Mouse (Mus musculus): ENCODE data around the gene Syt12. TPM values are rescaled to one million over a fixed set of nuclear protein-coding genes. Genes with fewer than 3 reads are reported as not detected.

Syt12 gene
- total and polyA plus RNA-seq, 2 experiments from 2014 or later, result 2.9 to 13.0 TPM

DNA sequence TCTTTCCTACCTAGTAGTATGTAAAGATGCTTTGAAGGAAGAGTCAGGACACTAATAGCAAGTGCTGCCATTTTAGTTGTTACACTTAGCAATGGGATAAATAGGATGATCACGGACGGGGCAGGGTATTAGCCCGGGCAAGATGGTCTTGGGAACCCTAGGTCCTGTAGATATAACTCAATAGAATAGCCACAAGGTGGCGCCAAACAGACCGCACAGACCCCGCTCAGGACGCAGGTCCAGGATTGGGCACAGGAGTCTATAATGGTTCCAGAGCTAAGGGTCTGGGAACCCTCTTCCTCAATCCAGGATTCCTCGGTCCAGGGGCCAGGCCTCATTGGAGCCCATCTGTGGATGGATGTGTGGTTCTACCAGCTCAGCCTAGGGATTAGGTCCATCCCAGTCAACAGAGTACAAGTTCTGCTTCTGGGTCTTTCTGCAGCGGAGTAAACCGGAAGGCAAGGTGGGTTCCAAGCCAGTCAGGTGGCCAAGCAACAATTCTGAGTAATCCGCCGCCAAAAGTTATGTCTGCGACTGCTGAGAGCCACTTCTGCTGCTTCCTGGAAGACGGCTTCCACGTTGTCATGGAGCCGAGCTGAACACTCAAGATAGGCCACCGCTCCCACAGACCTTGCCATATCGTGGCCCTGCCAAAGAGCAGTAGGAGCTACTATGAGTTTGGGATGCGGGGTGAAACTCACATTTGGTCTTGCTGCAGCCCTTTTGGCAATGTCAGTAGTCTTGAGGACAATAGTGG, 51.5 kb downstream of the Syt12 start:
- no peaks in the 10 kb centered on the region for H3K9me3 ChIP-seq (ENCODE audit: low read length)
- 78% methylated on average over 19 of the region's 19 CpGs for WGBS
- H3K9ac ChIP-seq, result no peak overlapping the region
- DNase-seq (no peak), ATAC-seq (no peak)
- no peak overlapping the region for H3K4me3 ChIP-seq (ENCODE audit: low read depth, low read length)
- H3K27me3 ChIP-seq (ENCODE audit: insufficient read depth, low read length), result no peaks in the 10 kb centered on the region
- H3K27ac ChIP-seq (ENCODE audit: low read depth, low read length), result no peak overlapping the region
- H3K4me2 ChIP-seq (ENCODE audit: low read depth), result no peak overlapping the region
- no peaks in the 10 kb centered on the region for H3K4me1 ChIP-seq (ENCODE audit: insufficient read depth)
- no peaks in the 10 kb centered on the region for H3K36me3 ChIP-seq (ENCODE audit: insufficient read depth)
- TF ChIP-seq CTCF (IDR thresholded peaks at IDR 0.05; ENCODE audit: low read depth), result peak; percentile 42; the same call in 1 of the 2 replicates

DNA sequence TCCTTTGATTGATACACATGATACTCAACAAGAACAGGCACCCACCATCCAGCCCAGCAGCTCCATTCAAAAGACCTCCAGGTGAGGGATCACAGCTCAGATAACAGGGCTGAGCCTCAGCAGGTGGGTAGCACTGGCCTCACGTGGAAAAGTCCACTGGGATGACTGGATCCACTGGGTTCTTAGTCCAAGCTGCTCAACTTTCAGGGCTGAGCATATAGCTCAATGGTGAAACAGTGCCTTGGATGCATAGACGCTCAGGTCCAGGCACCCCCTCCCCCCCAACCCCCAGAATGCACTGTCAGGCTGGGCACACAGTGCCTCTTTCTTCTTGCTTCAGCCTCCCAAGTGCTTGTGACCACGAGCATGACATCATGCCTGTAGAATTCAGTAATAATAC, 54.2 kb downstream of the Syt12 start:
- Histone ChIP-seq H3K9me3 (ENCODE audit: low read length) (no peaks in the 10 kb centered on the region), H3K4me2 (ENCODE audit: low read depth) (no peak overlapping the region), H3K27me3 (ENCODE audit: insufficient read depth, low read length) (no peaks in the 10 kb centered on the region), H3K27ac (ENCODE audit: low read depth, low read length) (no peak overlapping the region), H3K9ac (no peak overlapping the region), H3K4me3 (ENCODE audit: low read depth, low read length) (no peak overlapping the region), H3K36me3 (ENCODE audit: insufficient read depth) (no peaks in the 10 kb centered on the region), H3K4me1 (ENCODE audit: insufficient read depth) (no peaks in the 10 kb centered on the region)
- DNase-seq (no peak), ATAC-seq (no peak)
- WGBS, result 64% methylated on average over 3 of the region's 3 CpGs
- TF ChIP-seq CTCF (IDR thresholded peaks at IDR 0.05; ENCODE audit: low read depth), result no peak

DNA sequence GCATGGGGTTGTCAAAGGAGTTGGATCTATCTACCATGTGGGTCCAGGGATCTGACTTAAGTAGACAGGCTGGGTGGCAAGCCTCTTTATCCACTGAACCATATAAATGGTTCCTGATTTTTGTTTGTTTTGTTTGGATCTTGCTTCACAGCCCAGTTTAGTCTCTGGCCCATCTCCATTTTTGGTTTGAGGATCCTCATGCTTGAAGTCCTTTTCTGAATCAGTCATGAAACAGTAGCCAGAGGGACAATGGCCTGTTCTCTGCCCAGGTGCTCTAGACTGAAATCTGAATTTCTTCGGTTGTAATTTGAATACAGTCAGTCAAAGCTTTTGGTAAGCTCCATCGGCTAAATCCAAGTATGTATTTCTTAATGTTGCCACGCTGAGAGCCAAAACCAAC, 54.7 kb downstream of the Syt12 start:
- Histone ChIP-seq H3K9me3 (ENCODE audit: low read length) (no peaks in the 10 kb centered on the region), H3K9ac (no peak overlapping the region), H3K4me2 (ENCODE audit: low read depth) (no peak overlapping the region), H3K4me3 (ENCODE audit: low read depth, low read length) (no peak overlapping the region), H3K36me3 (ENCODE audit: insufficient read depth) (no peaks in the 10 kb centered on the region), H3K4me1 (ENCODE audit: insufficient read depth) (no peaks in the 10 kb centered on the region), H3K27me3 (ENCODE audit: insufficient read depth, low read length) (no peaks in the 10 kb centered on the region), H3K27ac (ENCODE audit: low read depth, low read length) (no peak overlapping the region)
- WGBS, result 96% methylated on average over 3 of the region's 3 CpGs
- ATAC-seq (no peak), DNase-seq (no peak)
- no peak for TF ChIP-seq CTCF (IDR thresholded peaks at IDR 0.05; ENCODE audit: low read depth)

- no peak overlapping the region for H3K4me2 ChIP-seq (ENCODE audit: low read depth)
- TF ChIP-seq CTCF (IDR thresholded peaks at IDR 0.05; ENCODE audit: low read depth), result no peak
- no peaks in the 10 kb centered on the region for H3K4me1 ChIP-seq (ENCODE audit: insufficient read depth)
- no peaks in the 10 kb centered on the region for H3K9me3 ChIP-seq (ENCODE audit: low read length)
- no peak overlapping the region for H3K27ac ChIP-seq (ENCODE audit: low read depth, low read length)
- H3K9ac ChIP-seq, result no peak overlapping the region
- no peaks in the 10 kb centered on the region for H3K27me3 ChIP-seq (ENCODE audit: insufficient read depth, low read length)
- H3K36me3 ChIP-seq (ENCODE audit: insufficient read depth), result no peaks in the 10 kb centered on the region
- no peak overlapping the region for H3K4me3 ChIP-seq (ENCODE audit: low read depth, low read length)
- DNase-seq (no peak), ATAC-seq (no peak)
- WGBS, result 86% methylated on average over 8 of the region's 8 CpGs
These were observed 56.9 kb downstream of the Syt12 start for GRCm38 (mm10) chr19:4420153-4420910.

DNA sequence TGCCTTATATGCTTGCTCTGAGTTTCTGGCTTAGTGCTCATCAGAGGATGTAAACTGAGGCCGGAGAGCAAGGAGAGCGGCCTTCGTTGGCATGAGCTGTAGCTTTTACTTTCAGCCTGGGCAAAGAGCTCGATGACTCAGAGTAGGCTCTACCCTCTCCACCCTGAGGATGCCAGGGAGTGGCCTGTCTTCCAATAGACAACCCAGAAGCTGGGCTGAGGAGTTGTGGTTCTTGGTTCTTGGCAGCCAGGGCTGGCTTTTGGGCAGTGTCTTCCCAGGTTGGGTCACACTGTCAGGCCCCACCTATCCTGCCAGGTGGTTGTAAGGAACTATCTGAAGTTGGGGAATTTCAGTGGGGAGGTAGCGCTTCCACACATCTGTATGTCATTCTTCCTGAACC, 57.5 kb downstream of the Syt12 start:
- Histone ChIP-seq H3K36me3 (ENCODE audit: insufficient read depth) (no peaks in the 10 kb centered on the region), H3K9me3 (ENCODE audit: low read length) (no peaks in the 10 kb centered on the region), H3K4me2 (ENCODE audit: low read depth) (no peak overlapping the region), H3K27ac (ENCODE audit: low read depth, low read length) (no peak overlapping the region), H3K9ac (no peak overlapping the region), H3K27me3 (ENCODE audit: insufficient read depth, low read length) (no peaks in the 10 kb centered on the region), H3K4me3 (ENCODE audit: low read depth, low read length) (no peak overlapping the region), H3K4me1 (ENCODE audit: insufficient read depth) (no peaks in the 10 kb centered on the region)
- no peak for ATAC-seq
- no peak for TF ChIP-seq CTCF (IDR thresholded peaks at IDR 0.05; ENCODE audit: low read depth)
- DNase-seq, result no peak
- WGBS, result 96% methylated on average over 5 of the region's 5 CpGs

DNA sequence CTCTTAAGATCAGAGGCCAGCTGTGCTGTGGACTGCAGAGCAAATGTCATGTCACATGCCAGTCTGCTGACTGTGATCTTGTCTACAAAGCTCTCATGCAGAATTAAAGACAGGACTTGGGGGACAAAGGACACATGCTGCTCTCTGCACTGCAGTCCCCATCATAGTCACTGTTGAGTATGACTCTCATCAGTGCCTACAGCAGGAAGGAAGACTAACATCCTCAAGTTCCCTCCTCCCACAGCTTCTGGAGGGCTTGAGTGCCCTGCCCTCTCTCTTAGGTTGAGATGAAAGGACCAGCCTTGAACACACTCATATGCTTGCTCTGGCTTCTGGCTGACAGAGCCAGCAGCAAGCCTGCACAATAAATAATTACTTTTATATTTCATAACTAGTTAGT, 59.5 kb downstream of the Syt12 start:
- DNase-seq, result no peak
- Histone ChIP-seq H3K4me2 (ENCODE audit: low read depth) (no peak overlapping the region), H3K4me1 (ENCODE audit: insufficient read depth) (no peaks in the 10 kb centered on the region), H3K27ac (ENCODE audit: low read depth, low read length) (no peak overlapping the region), H3K36me3 (ENCODE audit: insufficient read depth) (no peaks in the 10 kb centered on the region), H3K4me3 (ENCODE audit: low read depth, low read length) (no peak overlapping the region), H3K9ac (no peak overlapping the region), H3K27me3 (ENCODE audit: insufficient read depth, low read length) (no peaks in the 10 kb centered on the region), H3K9me3 (ENCODE audit: low read length) (no peaks in the 10 kb centered on the region)
- no peak for TF ChIP-seq CTCF (IDR thresholded peaks at IDR 0.05; ENCODE audit: low read depth)
- ATAC-seq, result no peak

DNA sequence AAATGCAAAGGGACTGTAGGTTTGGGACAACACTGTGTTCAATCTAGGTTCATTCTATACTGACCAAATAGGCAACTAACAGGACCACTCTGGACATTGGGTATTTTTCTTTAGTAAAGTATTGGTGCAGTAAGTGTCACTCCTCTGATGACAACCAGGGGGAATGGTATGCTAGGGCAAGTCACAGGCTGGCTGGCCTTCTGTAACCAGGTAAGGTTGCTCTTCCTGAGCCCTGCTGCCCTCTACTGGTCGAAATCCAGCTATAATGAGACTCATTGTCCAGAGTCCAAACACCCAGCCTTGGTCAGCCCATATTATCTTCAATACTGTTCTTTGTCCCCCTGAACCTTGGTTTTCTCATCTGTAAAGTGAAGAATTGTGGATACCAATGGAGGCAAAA, 60.1 kb downstream of the Syt12 start:
- Histone ChIP-seq H3K27me3 (ENCODE audit: insufficient read depth, low read length) (no peaks in the 10 kb centered on the region), H3K4me3 (ENCODE audit: low read depth, low read length) (no peak overlapping the region), H3K4me1 (ENCODE audit: insufficient read depth) (no peaks in the 10 kb centered on the region), H3K4me2 (ENCODE audit: low read depth) (no peak overlapping the region), H3K36me3 (ENCODE audit: insufficient read depth) (no peaks in the 10 kb centered on the region), H3K27ac (ENCODE audit: low read depth, low read length) (no peak overlapping the region), H3K9ac (no peak overlapping the region), H3K9me3 (ENCODE audit: low read length) (no peaks in the 10 kb centered on the region)
- whole genome bisulfite sequencing, result 0% methylated on average over 1 of the region's 1 CpGs
- peak; percentile 62 for TF ChIP-seq CTCF (IDR thresholded peaks at IDR 0.05; ENCODE audit: low read depth)
- DNase-seq (peak; percentile 29), ATAC-seq (no peak)

Measured in forebrain, postnatal 0 days (tissue).